ENCODE assay signal across 10 mouse cellular contexts in genomic region chr15:101970536-101970935, GRCm38 (mm10). TPM values are rescaled to one million over a fixed set of nuclear protein-coding genes. Genes with fewer than 3 reads are reported as not detected.
A peak's percentile ranks its signal among the peaks of the same experiment; 100 is the strongest.
DNase-seq lines count a peak whose midpoint lies in the region; ATAC-seq and TF ChIP-seq lines count a peak whose summit lies in the region.
"Had no signal": no experiment of that assay in that cellular context is flagged by ENCODE, and none has a peak within 500 bp of the region (broad histone marks: within the 10 kb centered on the region; RNA-seq: fewer than 3 reads in every experiment).

No protein-coding gene starts in this region.

- no peaks in the 10 kb centered on the region for H3K9me3 ChIP-seq in kidney, embryonic 15.5 days (replicated peaks)
- H3K9me3 ChIP-seq in hindbrain, postnatal 0 days (ENCODE audit: low read length): no peaks in the 10 kb centered on the region
- H3K9me3 ChIP-seq in midbrain, embryonic 12.5 days: no peaks in the 10 kb centered on the region

- no peaks in the 10 kb centered on the region for H3K36me3 ChIP-seq in kidney, embryonic 15.5 days
- H3K36me3 ChIP-seq in hindbrain, postnatal 0 days (ENCODE audit: insufficient read depth, low read length): no peaks in the 10 kb centered on the region
- H3K36me3 ChIP-seq in midbrain, embryonic 12.5 days: no peaks in the 10 kb centered on the region

- H3K9ac ChIP-seq in kidney, embryonic 15.5 days: no peak overlapping the region
- no peak overlapping the region for H3K9ac ChIP-seq in hindbrain, postnatal 0 days (replicated peaks; ENCODE audit: low read length)
- no peak overlapping the region for H3K9ac ChIP-seq in midbrain, embryonic 12.5 days (replicated peaks)

- no peak overlapping the region for H3K27ac ChIP-seq in kidney, embryonic 15.5 days
- H3K27ac ChIP-seq in hindbrain, postnatal 0 days: no peak overlapping the region
- no peak overlapping the region for H3K27ac ChIP-seq in midbrain, embryonic 12.5 days (replicated peaks)

- H3K4me1 ChIP-seq in kidney, embryonic 15.5 days: peaks cover 20% of the 10 kb centered on the region
- H3K4me1 ChIP-seq in hindbrain, postnatal 0 days (ENCODE audit: insufficient read depth, low read length): no peaks in the 10 kb centered on the region
- H3K4me1 ChIP-seq in midbrain, embryonic 12.5 days: peaks cover 6% of the 10 kb centered on the region; the same call in 1 of the 2 replicates

- 0 out of 2 replicates have a peak, but pooled peaks cover 3% of the 10 kb centered on the region for H3K27me3 ChIP-seq in kidney, embryonic 15.5 days
- H3K27me3 ChIP-seq in hindbrain, postnatal 0 days (ENCODE audit: insufficient read depth, low read length): no peaks in the 10 kb centered on the region
- peaks cover 18% of the 10 kb centered on the region for H3K27me3 ChIP-seq in midbrain, embryonic 12.5 days

- no peak for ATAC-seq in kidney, embryonic 15.5 days (replicated peaks; ENCODE audit: low FRiP score)
- ATAC-seq in hindbrain, postnatal 0 days: no peak; the same call in 1 of the 2 replicates
- ATAC-seq in midbrain, embryonic 12.5 days (ENCODE audit: low FRiP score, low read depth): peak; percentile 39; the same call in 1 of the 2 replicates
- ATAC-seq in inflammation-experienced regulatory T-cells, adult 6 months: no peak

- 13% methylated on average over 3 of the region's 6 CpGs for WGBS in kidney, embryonic 15.5 days
- WGBS in hindbrain, postnatal 0 days: 8% methylated on average over 3 of the region's 6 CpGs
- WGBS in midbrain, embryonic 12.5 days: 1% methylated on average over 3 of the region's 6 CpGs

- TF ChIP-seq CTCF in hindbrain, postnatal 0 days (IDR thresholded peaks at IDR 0.05; ENCODE audit: low read depth): peak; percentile 85

- H3K4me3 ChIP-seq in kidney, embryonic 15.5 days (replicated peaks): no peak overlapping the region
- H3K4me3 ChIP-seq in hindbrain, postnatal 0 days (ENCODE audit: low read length): no peak overlapping the region
- H3K4me3 ChIP-seq in midbrain, embryonic 12.5 days: no peak overlapping the region
- H3K4me3 ChIP-seq: erythroblast, embryonic 14.5 days had no signal

- no peak overlapping the region for H3K4me2 ChIP-seq in kidney, embryonic 15.5 days
- H3K4me2 ChIP-seq in hindbrain, postnatal 0 days (ENCODE audit: low read depth, low read length): no peak overlapping the region
- no peak overlapping the region for H3K4me2 ChIP-seq in midbrain, embryonic 12.5 days (replicated peaks)

- peak; percentile 44 to 47 for DNase-seq in adrenal gland, adult 18-20 months (ENCODE audit: low spot score in 2 of 2)
- DNase-seq in adrenal gland, adult 8-10 months: no peak
- peak; percentile 64 for DNase-seq in kidney, adult 18-20 months
- DNase-seq in Muller cell, postnatal 12 days (ENCODE audit: inconsistent ontology term): peak; percentile 30
- peak; percentile 74 for DNase-seq in hindbrain, postnatal 0 days (ENCODE audit: low spot score)

RNA-seq across cellular contexts. Expression of gene Krt78, which starts 16.4 kb away (rescaled TPM):
- total RNA-seq in adrenal gland, adult 18-20 months (2021): not detected
- total RNA-seq in adrenal gland, adult 8-10 months (2022): not detected
- 0.04 and 0.15 TPM in 2 replicates for polyA plus RNA-seq in kidney, embryonic 15.5 days (2015; fragmentation: Nextera tagmentation; extraction: Ambion mirVana)
- total RNA-seq in hindbrain, postnatal 0 days (2014; rRNA removed): not detected in 2 replicates
- polyA plus RNA-seq in hindbrain, postnatal 0 days (2015; fragmentation: Nextera tagmentation; extraction: Ambion mirVana): not detected in 2 replicates
- not detected in 2 replicates for polyA plus RNA-seq in midbrain, embryonic 12.5 days (2016; fragmentation: Nextera tagmentation; extraction: Ambion mirVana)
- polyA plus RNA-seq in inflammation-experienced regulatory T-cells, adult 6 months (2017; shearing (Covaris generic)): not detected
- total RNA-seq: left cerebral cortex, postnatal 25 days had no signal

RNA-seq across cellular contexts. Expression of gene Krt79, which starts 30.4 kb away (rescaled TPM):
- total RNA-seq in adrenal gland, adult 18-20 months (2021): 1 to 10 TPM in 1 of 2 experiments, under 1 TPM in 1; 0.73 to 3.6 TPM
- total RNA-seq in adrenal gland, adult 8-10 months (2022): 1 to 10 TPM in 1 of 4 experiments, under 1 TPM in 3; 0.37 to 2.0 (median 0.57) TPM
- polyA plus RNA-seq in kidney, embryonic 15.5 days (2015; fragmentation: Nextera tagmentation; extraction: Ambion mirVana): 0.45 and 0.53 TPM in 2 replicates
- total RNA-seq in hindbrain, postnatal 0 days (2014; rRNA removed): 0.21 and 0.65 TPM in 2 replicates
- polyA plus RNA-seq in hindbrain, postnatal 0 days (2015; fragmentation: Nextera tagmentation; extraction: Ambion mirVana): 0.50 and 0.52 TPM in 2 replicates
- polyA plus RNA-seq in midbrain, embryonic 12.5 days (2016; fragmentation: Nextera tagmentation; extraction: Ambion mirVana): 0.14 and 0.27 TPM in 2 replicates
- polyA plus RNA-seq in inflammation-experienced regulatory T-cells, adult 6 months (2017; shearing (Covaris generic)): not detected
- total RNA-seq: left cerebral cortex, postnatal 25 days had no signal
- polyA plus RNA-seq: erythroblast, embryonic 14.5 days had no signal

RNA-seq across cellular contexts. Expression of gene Krt8, which starts 33.7 kb away (rescaled TPM):
- 1 to 10 TPM in 1 of 2 experiments, under 1 TPM in 1; 0.70 to 1.1 TPM for total RNA-seq in adrenal gland, adult 18-20 months (2021)
- total RNA-seq in adrenal gland, adult 8-10 months (2022): 1 to 10 TPM in 2 of 4 experiments, under 1 TPM in 2; 0.49 to 1.3 (median 0.77) TPM
- 213 and 217 TPM in 2 replicates for polyA plus RNA-seq in kidney, embryonic 15.5 days (2015; fragmentation: Nextera tagmentation; extraction: Ambion mirVana)
- total RNA-seq in hindbrain, postnatal 0 days (2014; rRNA removed): 2.6 and 4.1 TPM in 2 replicates
- polyA plus RNA-seq in hindbrain, postnatal 0 days (2015; fragmentation: Nextera tagmentation; extraction: Ambion mirVana): 5.4 and 6.2 TPM in 2 replicates
- 6.2 and 8.4 TPM in 2 replicates for polyA plus RNA-seq in midbrain, embryonic 12.5 days (2016; fragmentation: Nextera tagmentation; extraction: Ambion mirVana)
- under 1 TPM in 1 of 3 experiments, not detected in 2; 0.23 TPM for polyA plus RNA-seq in inflammation-experienced regulatory T-cells, adult 6 months (2017; shearing (Covaris generic))

RNA-seq across cellular contexts. Expression of gene Krt4, which starts 46.0 kb away (rescaled TPM):
- total RNA-seq in adrenal gland, adult 18-20 months (2021): not detected
- total RNA-seq in adrenal gland, adult 8-10 months (2022): not detected
- 2.4 and 7.5 TPM in 2 replicates for polyA plus RNA-seq in kidney, embryonic 15.5 days (2015; fragmentation: Nextera tagmentation; extraction: Ambion mirVana)
- not detected in 2 replicates for total RNA-seq in hindbrain, postnatal 0 days (2014; rRNA removed)
- polyA plus RNA-seq in hindbrain, postnatal 0 days (2015; fragmentation: Nextera tagmentation; extraction: Ambion mirVana): not detected in 2 replicates
- polyA plus RNA-seq in midbrain, embryonic 12.5 days (2016; fragmentation: Nextera tagmentation; extraction: Ambion mirVana): not detected in 2 replicates
- not detected for polyA plus RNA-seq in inflammation-experienced regulatory T-cells, adult 6 months (2017; shearing (Covaris generic))
- total RNA-seq: left cerebral cortex, postnatal 25 days had no signal
- polyA plus RNA-seq: erythroblast, embryonic 14.5 days had no signal

RNA-seq across cellular contexts. Expression of gene Krt18, which starts 57.4 kb away (rescaled TPM):
- total RNA-seq in adrenal gland, adult 18-20 months (2021): 1 to 10 TPM; 1.0 to 1.3 TPM
- 1 to 10 TPM; 1.3 to 2.4 (median 1.9) TPM for total RNA-seq in adrenal gland, adult 8-10 months (2022)
- polyA plus RNA-seq in kidney, embryonic 15.5 days (2015; fragmentation: Nextera tagmentation; extraction: Ambion mirVana): 176 and 180 TPM in 2 replicates
- total RNA-seq in hindbrain, postnatal 0 days (2014; rRNA removed): 3.4 and 5.0 TPM in 2 replicates
- 12.6 and 13.6 TPM in 2 replicates for polyA plus RNA-seq in hindbrain, postnatal 0 days (2015; fragmentation: Nextera tagmentation; extraction: Ambion mirVana)
- polyA plus RNA-seq in midbrain, embryonic 12.5 days (2016; fragmentation: Nextera tagmentation; extraction: Ambion mirVana): 3.2 and 4.3 TPM in 2 replicates
- polyA plus RNA-seq in inflammation-experienced regulatory T-cells, adult 6 months (2017; shearing (Covaris generic)): 1 to 10 TPM in 2 of 3 experiments, under 1 TPM in 1; 0.41 to 1.2 (median 1.2) TPM

Comparison
In these comparisons a context has a peak if more than half of its experiments do, and no peak if none do; other contexts are left out.
1. RNA of gene Krt8, which starts 33.7 kb away (polyA plus RNA-seq): 213 to 217 TPM in kidney, embryonic 15.5 days; 6.2 to 8.4 TPM in midbrain, embryonic 12.5 days, 5.4 to 6.2 TPM in hindbrain, postnatal 0 days and 0.23 TPM in inflammation-experienced regulatory T-cells, adult 6 months; every median in the first group is over 10 times any median in the second.